Mouse (Mus musculus) kidney, embryonic 15.5 days (tissue): ENCODE measurements at regions not wholly inside any gene's neighbourhood (a gene's known extent, or its start where the extent isn't known, plus 50 kb on each side); places are given as distances from the start of the nearest gene placed in this dataset.

Source experiments
- ATAC-seq: fragments of 200-750 bp; cut with Nextera tagmentation; replicated peaks from 2 replicates; pipeline ENCODE4 v1.8.0; 2017; ENCODE audit warnings: moderate TSS enrichment; ENCODE audit not compliant: low FRiP score
- H3K27ac ChIP-seq: fragments of 300-500 bp; sonication (generic); 2 replicates; pipeline ENCODE4 v1.5.1; 2015; ENCODE audit warnings: mild to moderate bottlenecking, inconsistent platforms
- H3K27me3 ChIP-seq: fragments of 300-500 bp; sonication (generic); 2 replicates; pipeline ENCODE4 v1.6.1; 2015; ENCODE audit warnings: inconsistent platforms
- H3K36me3 ChIP-seq: fragments of 300-500 bp; sonication (generic); 2 replicates; pipeline ENCODE4 v1.6.1; 2015; ENCODE audit warnings: inconsistent platforms
- H3K4me1 ChIP-seq: fragments of 300-500 bp; sonication (generic); 2 replicates; pipeline ENCODE4 v1.6.1; 2015; ENCODE audit warnings: inconsistent platforms
- H3K4me2 ChIP-seq: fragments of 300-500 bp; sonication (generic); 2 replicates; pipeline ENCODE4 v1.6.1; 2015; ENCODE audit warnings: moderate library complexity, mild to moderate bottlenecking, inconsistent platforms
- H3K4me3 ChIP-seq: fragments of 300-500 bp; sonication (generic); replicated peaks from 2 replicates; pipeline ENCODE4 v1.5.1; 2015; ENCODE audit warnings: mild to moderate bottlenecking, inconsistent platforms
- H3K9ac ChIP-seq: fragments of 300-500 bp; sonication (generic); 2 replicates; pipeline ENCODE4 v1.6.1; 2015; ENCODE audit warnings: mild to moderate bottlenecking, inconsistent platforms
- H3K9me3 ChIP-seq: fragments of 300-500 bp; sonication (generic); replicated peaks from 2 replicates; pipeline ENCODE4 v1.6.1; 2016; ENCODE audit warnings: inconsistent platforms
- WGBS: fragments of 180-500 bp; shearing (Covaris S2); methylation state at CpG from one replicate; pipeline ENCODE4 v1.1.7; 2015; ENCODE audit warnings: mixed read lengths; 5-methylcytosine and 5-hydroxymethylcytosine counted together

DNA sequence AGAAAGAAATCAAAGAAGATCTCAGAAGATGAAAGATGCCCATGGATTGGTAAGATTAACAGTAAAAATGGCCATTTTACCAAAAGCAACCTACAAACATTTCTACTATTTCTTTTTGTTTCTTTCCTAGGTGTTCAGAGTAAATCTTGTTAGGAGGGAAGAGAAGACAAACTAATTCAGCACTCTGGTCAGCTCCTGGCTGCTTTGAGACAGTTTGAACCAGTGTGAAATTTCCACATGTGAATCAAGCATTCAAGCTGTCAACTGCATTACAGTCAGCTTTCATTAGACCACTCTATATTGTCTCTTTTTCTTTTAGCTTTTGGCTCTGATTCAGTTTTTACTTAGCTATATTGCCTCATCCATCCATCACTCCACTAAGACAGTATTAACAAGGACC, 859.2 kb downstream of the Ryr2 start:
- no peaks in the 10 kb centered on the region for H3K9me3 ChIP-seq
- H3K4me1 ChIP-seq = no peaks in the 10 kb centered on the region
- no peak for ATAC-seq
- H3K4me2 ChIP-seq = no peak overlapping the region
- no peak overlapping the region for H3K4me3 ChIP-seq
- H3K27ac ChIP-seq = no peak overlapping the region
- H3K27me3 ChIP-seq = no peaks in the 10 kb centered on the region
- no peak overlapping the region for H3K9ac ChIP-seq
- H3K36me3 ChIP-seq = no peaks in the 10 kb centered on the region

- no peaks in the 10 kb centered on the region for H3K9me3 ChIP-seq
- 88% methylated on average over 3 of the region's 3 CpGs for WGBS
- no peak overlapping the region for H3K27ac ChIP-seq
- H3K9ac ChIP-seq = no peak overlapping the region
- ATAC-seq = no peak
- H3K36me3 ChIP-seq = no peaks in the 10 kb centered on the region
- no peaks in the 10 kb centered on the region for H3K27me3 ChIP-seq
- no peak overlapping the region for H3K4me3 ChIP-seq
- no peaks in the 10 kb centered on the region for H3K4me1 ChIP-seq
- H3K4me2 ChIP-seq = no peak overlapping the region
These were observed 856.2 kb upstream of the Chrm3 start for GRCm38 (mm10) chr13:11216671-11217330.

GRCm38 (mm10) chr13:11210109-11210508, 849.5 kb upstream of the Chrm3 start:
- H3K27me3 ChIP-seq = no peaks in the 10 kb centered on the region
- H3K36me3 ChIP-seq = no peaks in the 10 kb centered on the region
- H3K9me3 ChIP-seq = no peaks in the 10 kb centered on the region
- ATAC-seq = no peak
- H3K27ac ChIP-seq = no peak overlapping the region
- WGBS = 89% methylated on average over 1 of the region's 1 CpGs
- no peak overlapping the region for H3K4me3 ChIP-seq
- no peak overlapping the region for H3K9ac ChIP-seq
- H3K4me1 ChIP-seq = no peaks in the 10 kb centered on the region
- no peak overlapping the region for H3K4me2 ChIP-seq

DNA sequence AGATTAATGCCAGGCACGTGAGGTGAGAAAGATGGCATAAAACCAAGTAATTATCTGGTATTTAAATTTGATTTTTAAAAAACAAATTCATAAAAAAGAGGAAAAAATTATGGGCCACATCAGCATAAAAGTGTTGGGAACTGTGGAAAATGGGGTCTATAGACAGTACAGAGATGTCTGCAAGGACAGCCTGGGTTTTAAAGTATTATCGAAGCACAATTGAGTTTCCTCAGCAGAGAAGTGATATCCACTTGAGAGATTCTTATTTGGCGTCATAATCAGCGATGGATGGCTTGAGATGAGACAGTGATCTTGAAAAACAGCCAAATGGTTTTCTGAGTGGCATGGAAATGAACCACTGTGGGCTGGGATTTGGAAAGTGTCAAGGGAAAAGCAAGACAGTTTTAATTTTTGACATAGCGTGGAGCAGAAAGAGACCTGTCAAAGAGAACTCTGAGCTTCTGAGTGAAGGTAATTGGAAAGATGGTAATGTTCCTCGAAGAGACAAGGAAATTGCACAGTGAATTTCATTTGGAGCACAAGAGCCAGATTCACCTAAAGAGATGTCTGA, 844.7 kb upstream of the Chrm3 start:
- H3K4me2 ChIP-seq = no peak overlapping the region
- H3K36me3 ChIP-seq = no peaks in the 10 kb centered on the region
- no peaks in the 10 kb centered on the region for H3K4me1 ChIP-seq
- no peak overlapping the region for H3K4me3 ChIP-seq
- H3K9ac ChIP-seq = no peak overlapping the region
- no peaks in the 10 kb centered on the region for H3K27me3 ChIP-seq
- WGBS = 88% methylated on average over 6 of the region's 6 CpGs
- no peak overlapping the region for H3K27ac ChIP-seq
- no peak for ATAC-seq
- H3K9me3 ChIP-seq = no peaks in the 10 kb centered on the region

DNA sequence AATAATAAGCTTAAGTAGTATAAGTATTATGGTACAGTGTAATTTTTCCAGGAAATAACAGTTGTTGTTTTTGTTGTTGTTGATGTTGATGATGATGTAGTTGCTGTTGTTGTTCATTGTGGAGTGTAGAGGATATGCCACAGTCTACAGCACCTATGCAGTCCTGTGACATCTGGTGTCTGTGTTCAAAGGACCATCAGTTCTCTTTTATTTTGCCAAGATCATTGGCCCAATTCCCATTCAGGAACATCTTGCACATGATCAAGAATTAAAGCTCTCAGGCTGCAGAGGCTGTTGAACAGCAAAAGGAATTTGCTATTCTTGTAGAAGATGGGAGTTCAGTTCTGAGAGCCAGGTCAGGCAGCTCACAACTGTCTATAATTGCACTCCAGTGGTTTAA, 841.3 kb upstream of the Chrm3 start:
- Histone ChIP-seq H3K4me3 (no peak overlapping the region), H3K9me3 (no peaks in the 10 kb centered on the region), H3K27me3 (no peaks in the 10 kb centered on the region), H3K36me3 (no peaks in the 10 kb centered on the region), H3K4me1 (no peaks in the 10 kb centered on the region), H3K4me2 (no peak overlapping the region), H3K9ac (no peak overlapping the region), H3K27ac (no peak overlapping the region)
- ATAC-seq = no peak

DNA sequence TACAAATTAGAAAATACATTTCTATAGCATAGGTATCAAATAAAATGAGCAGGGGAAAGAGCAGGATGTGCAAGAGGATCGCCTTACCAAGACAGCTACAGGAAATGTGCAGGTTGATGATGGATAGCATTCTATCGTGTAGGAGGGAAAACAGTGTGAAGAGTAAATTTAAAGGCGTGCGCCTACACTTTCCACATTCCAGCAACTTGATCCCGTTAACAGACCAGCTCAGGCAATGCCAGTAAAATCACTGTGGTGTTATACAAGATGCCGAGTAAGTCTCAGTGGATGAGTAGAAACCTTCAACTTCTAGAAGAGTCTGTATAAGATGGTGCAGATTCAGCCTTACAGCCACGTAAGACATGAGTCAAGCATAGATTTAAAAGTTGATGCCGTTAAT, 831.8 kb upstream of the Chrm3 start:
- Histone ChIP-seq H3K27ac (no peak overlapping the region), H3K4me2 (no peak overlapping the region), H3K4me1 (no peaks in the 10 kb centered on the region), H3K27me3 (no peaks in the 10 kb centered on the region), H3K9me3 (no peaks in the 10 kb centered on the region), H3K36me3 (no peaks in the 10 kb centered on the region), H3K4me3 (no peak overlapping the region), H3K9ac (no peak overlapping the region)
- WGBS = 31% methylated on average over 8 of the region's 8 CpGs
- peak; percentile 80 for ATAC-seq

DNA sequence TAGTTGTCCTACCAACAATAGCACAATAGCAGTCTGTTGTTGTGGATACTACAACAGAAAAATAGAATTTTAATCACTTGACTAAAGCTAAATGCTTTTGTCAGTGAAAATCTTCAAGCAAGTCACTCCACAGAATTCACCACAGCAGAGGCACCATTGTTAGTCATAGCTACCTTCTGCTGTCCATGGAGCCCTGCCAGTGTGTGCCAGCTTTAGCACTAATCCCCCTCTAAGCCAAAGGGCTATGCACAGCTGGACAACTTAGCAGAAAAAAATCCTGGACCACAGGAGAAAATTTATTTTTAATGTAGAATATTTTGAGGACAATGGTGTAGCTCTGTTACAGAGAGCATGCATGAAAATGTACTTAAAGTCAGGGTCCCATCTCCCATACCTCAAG, 820.5 kb upstream of the Chrm3 start:
- Histone ChIP-seq H3K9me3 (no peaks in the 10 kb centered on the region), H3K36me3 (no peaks in the 10 kb centered on the region), H3K9ac (no peak overlapping the region), H3K4me3 (no peak overlapping the region), H3K4me2 (no peak overlapping the region), H3K27me3 (no peaks in the 10 kb centered on the region), H3K4me1 (no peaks in the 10 kb centered on the region), H3K27ac (no peak overlapping the region)
- no peak for ATAC-seq

DNA sequence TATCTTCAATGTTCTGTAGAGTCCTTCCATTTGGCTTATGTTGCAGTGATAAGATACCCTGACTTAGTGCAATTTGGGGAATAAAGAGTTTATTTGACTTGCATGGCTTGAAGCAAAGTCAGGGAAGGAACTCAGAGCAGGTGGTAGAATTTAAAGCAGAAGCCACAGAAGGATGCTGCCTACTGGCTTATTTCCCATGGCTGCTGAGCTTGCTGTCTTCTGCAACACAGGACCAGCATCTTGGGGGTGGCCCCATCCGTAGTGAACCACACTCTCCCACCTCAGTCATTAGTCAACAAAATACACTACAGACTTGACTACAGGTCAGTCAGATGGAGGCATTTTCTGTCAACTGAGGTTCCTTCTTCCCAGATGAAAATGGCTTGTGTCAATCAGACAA, 819.7 kb upstream of the Chrm3 start:
- H3K4me1 ChIP-seq = no peaks in the 10 kb centered on the region
- 86% methylated on average over 1 of the region's 1 CpGs for WGBS

DNA sequence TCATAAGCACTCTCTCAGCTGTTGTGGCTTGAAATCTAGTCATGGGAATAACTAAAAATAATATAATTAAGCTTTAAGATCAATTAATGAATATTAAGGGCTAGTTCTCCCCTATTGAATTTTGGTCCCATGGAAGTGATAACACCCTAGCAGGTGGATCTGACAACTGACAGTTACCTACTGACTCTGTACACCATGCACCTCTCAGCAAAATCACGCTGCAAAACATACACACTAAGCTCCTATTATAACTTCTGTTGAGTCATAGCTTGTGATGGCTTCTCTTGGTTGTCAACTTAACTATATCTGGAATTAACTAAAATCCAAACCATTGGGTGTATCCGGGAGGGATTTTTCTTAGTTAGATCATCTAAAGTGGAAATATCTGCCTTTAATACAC, 817.9 kb upstream of the Chrm3 start:
- Histone ChIP-seq H3K9ac (no peak overlapping the region), H3K9me3 (no peaks in the 10 kb centered on the region), H3K27ac (no peak overlapping the region), H3K27me3 (no peaks in the 10 kb centered on the region), H3K36me3 (no peaks in the 10 kb centered on the region), H3K4me3 (no peak overlapping the region), H3K4me1 (no peaks in the 10 kb centered on the region), H3K4me2 (no peak overlapping the region)
- no peak for ATAC-seq
- WGBS = 86% methylated on average over 2 of the region's 2 CpGs

More for the DNA sequence above, 819.7 kb upstream of the Chrm3 start:
- H3K36me3 ChIP-seq = no peaks in the 10 kb centered on the region
- ATAC-seq = no peak
- no peak overlapping the region for H3K9ac ChIP-seq
- no peak overlapping the region for H3K4me3 ChIP-seq
- no peak overlapping the region for H3K27ac ChIP-seq
- H3K9me3 ChIP-seq = no peaks in the 10 kb centered on the region
- H3K4me2 ChIP-seq = no peak overlapping the region
- H3K27me3 ChIP-seq = no peaks in the 10 kb centered on the region

DNA sequence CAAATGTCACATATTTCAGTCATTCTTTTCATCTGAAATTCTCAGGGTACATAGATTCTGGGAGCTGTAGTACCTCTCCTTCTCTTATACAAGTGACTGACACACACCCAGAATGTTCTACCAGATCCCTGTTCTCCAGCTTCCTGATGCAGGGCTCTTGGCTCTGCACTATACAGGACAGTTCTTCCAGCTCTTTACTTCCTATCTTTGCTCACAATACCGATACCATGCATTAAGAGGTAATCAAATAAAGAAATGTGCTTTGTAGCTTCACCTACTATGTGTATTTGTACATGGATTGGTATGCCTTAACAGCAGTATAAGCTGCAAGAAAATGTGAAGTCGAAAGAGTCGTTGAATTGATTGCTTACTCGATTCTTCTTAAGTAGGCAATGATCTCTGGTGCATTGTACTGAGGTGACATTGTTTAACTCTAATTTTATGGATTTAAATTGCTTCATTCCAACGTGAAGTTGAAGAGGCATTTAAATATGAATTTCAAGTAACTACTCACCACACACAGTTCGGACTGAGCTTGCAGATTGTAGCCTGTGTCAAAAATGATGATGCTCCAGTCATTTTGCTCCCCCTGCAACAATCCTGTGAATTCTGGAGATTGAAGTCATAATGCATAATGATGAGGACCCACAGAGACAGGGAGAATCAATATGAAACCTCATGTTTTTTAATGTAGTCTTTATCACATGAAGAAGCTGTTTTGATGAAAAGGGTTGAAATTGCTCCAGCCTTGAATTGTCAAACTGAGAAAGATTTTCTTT, 817.2 kb upstream of the Chrm3 start:
- Histone ChIP-seq H3K9me3 (no peaks in the 10 kb centered on the region), H3K9ac (no peak overlapping the region), H3K27ac (no peak overlapping the region), H3K4me3 (no peak overlapping the region), H3K4me1 (no peaks in the 10 kb centered on the region), H3K36me3 (no peaks in the 10 kb centered on the region), H3K27me3 (no peaks in the 10 kb centered on the region), H3K4me2 (no peak overlapping the region)
- no peak for ATAC-seq
- WGBS = 85% methylated on average over 6 of the region's 6 CpGs

- Histone ChIP-seq H3K27me3 (no peaks in the 10 kb centered on the region), H3K4me3 (no peak overlapping the region), H3K27ac (no peak overlapping the region), H3K36me3 (no peaks in the 10 kb centered on the region), H3K4me2 (no peak overlapping the region), H3K4me1 (no peaks in the 10 kb centered on the region), H3K9ac (no peak overlapping the region), H3K9me3 (no peaks in the 10 kb centered on the region)
- ATAC-seq = no peak
- WGBS = 66% methylated on average over 5 of the region's 5 CpGs
These were observed 806.5 kb upstream of the Chrm3 start for GRCm38 (mm10) chr13:11167115-11167514.

GRCm38 (mm10) chr13:11164130-11164529, 803.5 kb upstream of the Chrm3 start:
- no peak overlapping the region for H3K9ac ChIP-seq
- no peaks in the 10 kb centered on the region for H3K4me1 ChIP-seq
- H3K4me3 ChIP-seq = no peak overlapping the region
- no peak overlapping the region for H3K4me2 ChIP-seq
- no peaks in the 10 kb centered on the region for H3K27me3 ChIP-seq
- ATAC-seq = no peak
- H3K27ac ChIP-seq = no peak overlapping the region
- 75% methylated on average over 3 of the region's 3 CpGs for WGBS
- no peaks in the 10 kb centered on the region for H3K36me3 ChIP-seq
- H3K9me3 ChIP-seq = no peaks in the 10 kb centered on the region
